Mouse (Mus musculus) lung, embryonic 15.5 days (tissue): ENCODE data around the gene Serpina1f. TPM values are rescaled to one million over a fixed set of nuclear protein-coding genes. Genes with fewer than 3 reads are reported as not detected.

Experiments
- ATAC-seq: fragments of 200-750 bp; cut with Nextera tagmentation; 2 replicates; pipeline ENCODE4 v1.8.0; 2017; ENCODE audit warnings: moderate number of reproducible peaks, borderline replicate concordance; ENCODE audit not compliant: low FRiP score, low TSS enrichment; ENCODE audit errors: extremely low read depth
- H3K27ac ChIP-seq: fragments of 300-500 bp; sonication (generic); 2 replicates; pipeline ENCODE4 v1.5.1; 2015; ENCODE audit warnings: moderate library complexity, mild to moderate bottlenecking, inconsistent platforms
- H3K27me3 ChIP-seq: fragments of 300-500 bp; sonication (generic); 2 replicates; pipeline ENCODE4 v1.6.1; 2015; ENCODE audit warnings: inconsistent platforms
- H3K36me3 ChIP-seq: fragments of 300-500 bp; sonication (generic); 2 replicates; pipeline ENCODE4 v1.6.1; 2015; ENCODE audit warnings: inconsistent platforms
- H3K4me1 ChIP-seq: fragments of 300-500 bp; sonication (generic); 2 replicates; pipeline ENCODE4 v1.6.1; 2015; ENCODE audit warnings: inconsistent platforms
- H3K4me2 ChIP-seq: fragments of 300-500 bp; sonication (generic); 2 replicates; pipeline ENCODE4 v1.6.1; 2015; ENCODE audit warnings: inconsistent platforms, mild to moderate bottlenecking, moderate library complexity
- H3K4me3 ChIP-seq: fragments of 300-500 bp; sonication (generic); 2 replicates; pipeline ENCODE4 v1.5.1; 2015; ENCODE audit warnings: mild to moderate bottlenecking, inconsistent platforms
- H3K9ac ChIP-seq: fragments of 300-500 bp; sonication (generic); 2 replicates; pipeline ENCODE4 v1.6.1; 2015; ENCODE audit warnings: inconsistent platforms
- H3K9me3 ChIP-seq: fragments of 300-500 bp; sonication (generic); 2 replicates; pipeline ENCODE4 v1.6.1; 2016; ENCODE audit warnings: inconsistent platforms
- WGBS: fragments of 180-500 bp; shearing (Covaris S2); methylation state at CpG from one replicate; pipeline ENCODE4 v1.1.7; 2015; 5-methylcytosine and 5-hydroxymethylcytosine counted together
- polyA plus RNA-seq: library from polyadenylated mRNA; unstranded; fragments of >200 nt; fragmentation: Nextera tagmentation; extraction: Ambion mirVana; gene quantifications from 2 replicates; pipeline ENCODE4 v1.2.1, GENCODE M21; 2015

Serpina1f gene
- polyA plus RNA-seq, 1 experiment from 2014 or later, result not detected

DNA sequence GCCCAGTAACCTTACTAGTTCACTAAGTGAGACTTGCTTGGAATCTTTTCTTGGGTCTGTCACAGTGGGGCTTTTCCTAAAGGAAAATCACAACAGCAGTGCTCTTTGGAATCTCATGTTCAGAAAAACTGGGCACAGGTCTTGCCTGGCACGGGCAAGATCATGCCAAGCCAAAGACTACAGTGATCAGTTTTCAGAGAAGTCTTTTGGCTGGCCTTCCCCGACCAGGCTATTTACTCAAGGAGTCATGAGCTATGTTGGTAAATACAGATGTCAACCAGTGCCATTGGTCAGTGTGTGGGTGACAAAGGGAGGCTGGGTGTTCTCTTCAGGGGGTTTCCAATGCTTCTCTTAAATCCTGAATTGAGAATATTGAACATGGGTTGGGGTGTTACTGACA lies 36.2 kb downstream of the Serpina1f start:
- ATAC-seq, result no peak
- Histone ChIP-seq H3K9me3 (no peaks in the 10 kb centered on the region), H3K4me1 (peaks cover 6% of the 10 kb centered on the region; the same call in 1 of the 2 replicates), H3K36me3 (no peaks in the 10 kb centered on the region), H3K4me3 (no peak overlapping the region), H3K27me3 (no peaks in the 10 kb centered on the region), H3K27ac (no peak overlapping the region), H3K4me2 (no peak overlapping the region), H3K9ac (no peak overlapping the region)
- WGBS, result 83% methylated on average over 2 of the region's 2 CpGs

DNA sequence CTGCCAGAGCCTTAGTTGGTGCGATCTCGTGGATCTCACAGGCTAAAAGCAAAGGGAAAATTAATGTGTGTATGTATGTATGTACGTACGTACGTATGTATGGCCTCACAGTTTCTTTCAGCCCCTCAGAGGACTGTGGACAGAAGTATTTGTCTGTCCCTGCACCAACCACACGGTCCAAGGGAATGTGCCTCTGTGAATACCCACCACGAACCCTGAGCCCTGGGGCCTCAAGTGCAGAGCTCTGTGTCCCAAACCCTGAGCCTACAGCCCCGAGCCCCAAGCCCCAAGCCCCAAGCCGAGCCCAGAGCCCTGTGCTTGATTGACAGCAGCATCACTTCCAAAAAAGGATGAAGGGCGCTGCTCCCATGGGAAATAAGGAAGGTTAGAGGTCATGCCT lies 37.3 kb downstream of the Serpina1f start:
- no peak for ATAC-seq
- Histone ChIP-seq H3K27me3 (no peaks in the 10 kb centered on the region), H3K9ac (no peak overlapping the region), H3K27ac (no peak overlapping the region), H3K4me3 (no peak overlapping the region), H3K9me3 (no peaks in the 10 kb centered on the region), H3K36me3 (no peaks in the 10 kb centered on the region), H3K4me1 (peaks cover 6% of the 10 kb centered on the region; the same call in 1 of the 2 replicates), H3K4me2 (no peak overlapping the region)
- WGBS, result 73% methylated on average over 10 of the region's 10 CpGs

DNA sequence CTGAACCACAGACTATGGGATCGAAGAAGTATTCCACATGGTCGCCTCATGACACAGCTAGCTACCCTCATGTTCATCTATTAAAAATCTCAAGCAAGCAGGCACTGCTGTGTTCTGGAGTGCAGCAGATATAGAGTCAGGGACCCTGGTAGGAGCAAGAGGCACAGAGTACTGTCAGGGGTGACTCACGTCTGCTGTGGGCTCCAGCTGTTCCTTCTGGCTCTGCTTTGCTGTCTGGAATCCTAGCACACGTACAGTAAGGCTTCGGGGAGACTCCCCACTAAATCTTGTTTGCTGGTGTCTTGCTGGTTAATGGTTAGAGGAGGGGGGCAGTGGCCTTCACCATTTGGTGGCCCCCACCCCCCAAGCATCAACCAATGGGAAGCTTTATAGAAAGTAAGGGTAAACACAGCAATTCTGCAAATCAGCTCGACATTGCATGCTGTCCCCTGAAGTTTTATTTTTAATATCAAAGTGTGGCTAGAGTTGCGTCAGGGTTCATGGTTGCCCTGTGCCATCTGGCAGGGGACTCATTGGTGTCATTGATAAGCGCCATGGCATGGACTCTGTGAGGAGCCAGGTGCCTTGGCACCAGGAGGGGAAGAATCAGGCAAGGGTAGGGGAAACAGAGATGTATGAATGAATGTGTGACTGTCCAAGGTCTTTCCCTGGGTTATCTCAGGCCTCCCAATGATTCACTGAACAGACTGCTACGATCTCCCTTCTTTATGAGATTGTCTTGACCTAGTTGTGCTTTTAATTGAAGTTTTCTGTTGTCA lies 38.3 kb downstream of the Serpina1f start, which contains the start of gene Serpina6:
Gene Serpina6 (minus strand): TSS at position 365 of the 779 bp plus-strand sequence.
- Histone ChIP-seq H3K27me3 (no peaks in the 10 kb centered on the region), H3K9me3 (no peaks in the 10 kb centered on the region), H3K4me3 (no peak within 1 kb of the TSS), H3K9ac (no peak within 1 kb of the TSS), H3K27ac (no peak within 1 kb of the TSS), H3K4me1 (peaks cover 6% of the 10 kb centered on the region; the same call in 1 of the 2 replicates), H3K36me3 (no peaks in the 10 kb centered on the region), H3K4me2 (no peak within 1 kb of the TSS)
- ATAC-seq, result no peak
- 64% methylated on average over 9 of the region's 9 CpGs for WGBS

DNA sequence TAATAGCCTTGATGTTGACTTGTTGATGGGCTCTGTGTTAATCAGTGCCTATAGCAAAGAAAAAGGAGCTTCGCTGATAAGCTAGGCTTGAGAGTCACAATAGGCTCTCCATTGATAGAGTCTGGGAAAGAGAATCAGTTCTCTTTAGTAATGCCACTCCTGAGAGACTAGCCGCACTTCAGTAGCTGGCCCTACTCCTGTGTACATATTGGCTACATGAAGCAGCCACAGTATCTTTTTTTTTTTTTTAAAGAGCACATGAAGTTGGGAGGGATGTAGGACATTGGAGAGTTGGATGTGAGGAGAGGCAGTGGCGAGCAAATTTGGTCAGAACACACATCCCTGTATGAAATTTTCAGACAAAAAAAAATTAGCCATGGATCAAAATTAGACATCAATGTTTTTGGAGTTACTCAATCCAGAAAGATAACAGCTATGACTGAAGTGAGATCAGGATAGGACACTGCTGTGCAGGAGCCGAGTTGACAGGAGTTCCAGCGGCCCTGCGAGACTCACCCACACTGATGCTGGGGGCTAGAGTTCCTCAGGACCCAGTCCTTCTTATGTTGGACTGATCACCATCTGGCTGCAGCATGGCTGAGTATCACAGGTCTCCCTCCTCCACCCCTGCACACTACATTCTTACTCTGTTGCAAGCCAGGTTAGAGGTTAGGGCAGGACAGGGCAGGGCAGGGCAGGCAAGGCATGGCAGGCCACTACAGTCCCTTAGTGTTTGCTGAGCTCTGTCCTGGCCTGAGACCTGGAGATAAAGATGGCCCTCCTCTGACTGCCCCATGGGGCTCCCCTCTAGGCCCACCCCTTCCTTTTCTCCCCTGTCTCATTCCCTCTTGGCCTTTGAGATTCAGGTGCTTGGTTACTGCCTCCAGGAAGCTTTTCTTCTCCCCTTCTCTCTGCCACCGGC lies 39.9 kb downstream of the Serpina1f start:
- no peak overlapping the region for H3K9ac ChIP-seq
- peaks cover 6% of the 10 kb centered on the region; the same call in 1 of the 2 replicates for H3K4me1 ChIP-seq
- 46% methylated on average over 7 of the region's 7 CpGs for WGBS
- no peaks in the 10 kb centered on the region for H3K27me3 ChIP-seq
- no peaks in the 10 kb centered on the region for H3K9me3 ChIP-seq
- H3K4me2 ChIP-seq, result no peak overlapping the region
- no peak overlapping the region for H3K4me3 ChIP-seq
- ATAC-seq, result peak; percentile 31
- H3K36me3 ChIP-seq, result no peaks in the 10 kb centered on the region
- no peak overlapping the region for H3K27ac ChIP-seq

DNA sequence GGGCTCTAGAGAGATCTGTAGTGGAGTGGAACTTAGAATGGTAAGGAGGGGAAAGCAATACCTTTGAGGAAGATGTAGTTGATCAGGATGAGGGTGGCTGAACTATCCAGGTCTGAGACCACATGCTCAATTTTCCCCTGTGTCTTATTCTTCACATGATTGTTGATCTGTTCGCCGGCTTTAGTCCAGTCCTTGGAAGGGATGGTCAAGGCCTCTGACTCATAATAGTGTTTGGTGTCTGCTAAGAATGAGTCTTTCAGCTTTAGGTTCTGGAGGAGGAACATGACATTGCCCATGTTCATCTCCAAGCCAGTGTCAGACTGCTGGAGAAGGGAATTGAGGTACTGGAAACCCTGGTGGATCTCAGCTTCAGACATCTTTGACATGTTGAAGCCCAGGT lies 41.5 kb downstream of the Serpina1f start:
- no peak overlapping the region for H3K4me3 ChIP-seq
- H3K4me2 ChIP-seq, result no peak overlapping the region
- H3K27ac ChIP-seq, result no peak overlapping the region
- no peaks in the 10 kb centered on the region for H3K27me3 ChIP-seq
- no peak overlapping the region for H3K9ac ChIP-seq
- ATAC-seq, result no peak
- H3K9me3 ChIP-seq, result no peaks in the 10 kb centered on the region
- no peaks in the 10 kb centered on the region for H3K36me3 ChIP-seq
- WGBS, result 92% methylated on average over 2 of the region's 2 CpGs
- H3K4me1 ChIP-seq, result peaks cover 6% of the 10 kb centered on the region; the same call in 1 of the 2 replicates

DNA sequence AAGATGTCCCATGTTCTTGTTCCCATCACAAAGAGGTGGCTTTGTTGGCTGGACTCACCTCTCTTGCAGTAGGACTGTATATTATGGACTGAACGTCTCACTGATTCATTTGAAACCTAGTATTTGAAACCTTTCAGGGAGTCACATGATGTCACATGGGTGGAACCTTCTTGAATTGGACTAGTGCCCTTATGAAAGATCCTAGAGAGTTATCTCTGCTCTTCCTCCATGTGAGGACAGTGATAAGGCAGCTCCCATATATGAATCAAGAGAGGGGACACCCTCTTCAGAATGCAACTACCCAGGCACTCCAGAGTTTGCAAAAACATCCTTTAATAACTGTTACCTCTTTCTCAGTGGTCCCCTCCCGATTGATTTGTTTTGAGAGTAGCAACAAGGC lies 49.0 kb downstream of the Serpina1f start:
- no peak for ATAC-seq
- no peak overlapping the region for H3K9ac ChIP-seq
- H3K27me3 ChIP-seq, result no peaks in the 10 kb centered on the region
- no peaks in the 10 kb centered on the region for H3K9me3 ChIP-seq
- WGBS, result 80% methylated on average over 2 of the region's 2 CpGs
- H3K4me2 ChIP-seq, result no peak overlapping the region
- H3K4me1 ChIP-seq, result no peaks in the 10 kb centered on the region
- no peaks in the 10 kb centered on the region for H3K36me3 ChIP-seq
- no peak overlapping the region for H3K4me3 ChIP-seq
- H3K27ac ChIP-seq, result no peak overlapping the region

DNA sequence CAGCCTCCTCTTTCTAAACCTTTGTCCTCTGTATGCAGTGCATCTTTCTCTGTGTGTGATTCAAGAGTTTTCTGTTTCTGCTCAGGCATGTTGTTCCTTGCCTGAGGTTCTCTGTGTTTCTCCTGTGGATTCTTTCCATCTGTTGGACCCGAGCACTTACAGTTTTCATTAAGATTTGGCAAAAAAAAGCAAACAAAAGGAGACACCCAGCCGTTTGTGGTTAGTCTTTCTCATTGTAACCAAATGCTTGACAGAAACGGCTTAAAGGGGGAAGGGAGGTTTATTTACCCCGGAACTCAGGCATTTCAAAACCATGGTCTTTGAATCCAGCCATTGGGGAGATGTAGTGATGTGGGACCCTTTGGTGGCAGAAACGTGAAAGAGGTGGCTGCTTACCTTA lies 50.7 kb downstream of the Serpina1f start:
- WGBS, result 20% methylated on average over 5 of the region's 5 CpGs
- H3K4me3 ChIP-seq, result no peak overlapping the region

DNA sequence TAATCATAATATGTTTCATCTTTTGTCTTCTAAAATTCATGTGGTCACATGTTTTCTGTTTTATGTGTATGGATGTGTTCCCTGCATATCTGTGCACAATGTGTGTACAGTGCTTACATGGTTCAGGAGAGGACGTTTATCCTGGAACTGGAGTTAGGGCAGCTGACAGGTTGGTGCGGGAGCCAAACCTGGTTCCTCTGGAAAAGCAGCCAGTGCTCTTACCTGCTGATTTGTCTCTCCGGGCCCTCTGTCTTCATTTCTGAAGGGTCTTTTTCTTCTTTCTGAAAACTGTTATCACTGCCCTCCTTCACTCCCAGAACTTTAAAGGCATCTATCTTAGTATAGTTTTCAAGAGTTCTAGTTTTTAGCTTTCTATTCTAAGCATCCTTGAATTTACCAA lies 51.5 kb downstream of the Serpina1f start:
- no peak for ATAC-seq
- no peaks in the 10 kb centered on the region for H3K4me1 ChIP-seq
- H3K36me3 ChIP-seq, result no peaks in the 10 kb centered on the region
- H3K27me3 ChIP-seq, result no peaks in the 10 kb centered on the region
- H3K4me3 ChIP-seq, result no peak overlapping the region
- H3K27ac ChIP-seq, result no peak overlapping the region
- WGBS, result 67% methylated on average over 3 of the region's 3 CpGs
- H3K9me3 ChIP-seq, result no peaks in the 10 kb centered on the region
- no peak overlapping the region for H3K4me2 ChIP-seq
- no peak overlapping the region for H3K9ac ChIP-seq

More for the DNA sequence above, 50.7 kb downstream of the Serpina1f start:
- Histone ChIP-seq H3K27ac (no peak overlapping the region), H3K9ac (no peak overlapping the region), H3K9me3 (no peaks in the 10 kb centered on the region), H3K4me1 (no peaks in the 10 kb centered on the region), H3K36me3 (no peaks in the 10 kb centered on the region), H3K4me2 (no peak overlapping the region), H3K27me3 (no peaks in the 10 kb centered on the region)
- no peak for ATAC-seq

DNA sequence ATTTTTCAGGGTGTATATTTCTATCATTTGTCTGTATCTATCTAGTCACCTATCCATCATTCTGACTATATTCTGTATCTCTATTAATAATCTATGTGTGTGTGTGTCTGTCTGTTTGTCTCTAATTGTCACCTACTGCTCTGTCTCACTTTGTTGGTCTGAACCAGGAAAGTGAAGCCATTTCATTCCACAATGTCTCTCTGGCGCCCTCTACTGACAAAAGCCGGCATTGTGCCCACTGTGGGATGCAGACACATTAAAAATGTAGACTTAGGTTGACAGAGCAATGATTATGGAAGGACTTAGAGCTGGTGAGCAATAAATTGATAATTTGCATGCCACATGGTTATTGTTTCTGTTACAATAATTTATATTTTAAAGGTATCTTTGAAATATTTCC lies 52.0 kb downstream of the Serpina1f start:
- Histone ChIP-seq H3K36me3 (no peaks in the 10 kb centered on the region), H3K9ac (no peak overlapping the region), H3K4me2 (no peak overlapping the region), H3K27me3 (no peaks in the 10 kb centered on the region), H3K4me1 (no peaks in the 10 kb centered on the region), H3K27ac (no peak overlapping the region), H3K4me3 (no peak overlapping the region), H3K9me3 (no peaks in the 10 kb centered on the region)
- ATAC-seq, result no peak; the same call in 1 of the 2 replicates
- 0% methylated on average over 2 of the region's 2 CpGs for WGBS

Other genes starting within 250 kb of the Serpina1f start
- not detected in 2 replicates for gene Ifi27l2b, start 238.3 kb downstream of the Serpina1f start, polyA plus RNA-seq
- 1.3 and 2.2 TPM in 2 replicates for gene Ppp4r4, start 163.2 kb downstream of the Serpina1f start, polyA plus RNA-seq
- 0.19 and 0.24 TPM in 2 replicates for gene Serpina10, start 64.1 kb downstream of the Serpina1f start, polyA plus RNA-seq
- gene Serpina6, start 38.3 kb downstream of the Serpina1f start, polyA plus RNA-seq, result 1.4 and 10.7 TPM in 2 replicates
- not detected in 2 replicates for gene Serpina16, start 19.4 kb downstream of the Serpina1f start, polyA plus RNA-seq
- gene Serpina1d, start 78.1 kb upstream of the Serpina1f start, polyA plus RNA-seq, result 0.15 and 2.3 TPM in 2 replicates
- gene Serpina1b, start 134.8 kb upstream of the Serpina1f start, polyA plus RNA-seq, result 0.77 and 5.5 TPM in 2 replicates
- gene Serpina1a, start 168.0 kb upstream of the Serpina1f start, polyA plus RNA-seq, result 0.51 and 4.1 TPM in 2 replicates
- 0.36 and 1.8 TPM in 2 replicates for gene Serpina1c, start 209.4 kb upstream of the Serpina1f start, polyA plus RNA-seq